Mouse (Mus musculus): Measurements from ENCODE around the gene Pex14. TPM values are rescaled to one million over a fixed set of nuclear protein-coding genes. Genes with fewer than 3 reads are reported as not detected.

The Pex14 gene
- polyA plus RNA-seq, 1 experiment: 44.5 TPM

- no peak for DNase-seq (ENCODE audit: low read depth)
These were observed 113.9 kb downstream of the Pex14 start for GRCm38 (mm10) chr4:148985541-148986476.

GRCm38 (mm10) chr4:148984701-148985540 lies 114.8 kb downstream of the Pex14 start:
- no peak for DNase-seq (ENCODE audit: low read depth)

GRCm38 (mm10) chr4:148982274-148982673 lies 117.4 kb downstream of the Pex14 start:
- no peak for DNase-seq (ENCODE audit: low read depth)

- no peak for DNase-seq (ENCODE audit: low read depth)
These were observed 119.8 kb downstream of the Pex14 start for GRCm38 (mm10) chr4:148979837-148980236.

- DNase-seq (ENCODE audit: low read depth): no peak
These were observed 120.8 kb downstream of the Pex14 start for GRCm38 (mm10) chr4:148978926-148979325.

- no peak for DNase-seq (ENCODE audit: low read depth)
These were observed 121.3 kb downstream of the Pex14 start for GRCm38 (mm10) chr4:148978221-148978855.

- no peak for DNase-seq (ENCODE audit: low read depth)
These were observed 124.8 kb downstream of the Pex14 start for GRCm38 (mm10) chr4:148974833-148975232.

GRCm38 (mm10) chr4:148973387-148973786 lies 126.3 kb downstream of the Pex14 start:
- no peak for DNase-seq (ENCODE audit: low read depth)

- no peak for DNase-seq (ENCODE audit: low read depth)
These were observed 127.0 kb downstream of the Pex14 start for GRCm38 (mm10) chr4:148972707-148973106.

GRCm38 (mm10) chr4:148971613-148972242 lies 127.9 kb downstream of the Pex14 start:
- no peak for DNase-seq (ENCODE audit: low read depth)

GRCm38 (mm10) chr4:148970742-148971141 lies 128.9 kb downstream of the Pex14 start:
- no peak for DNase-seq (ENCODE audit: low read depth)

GRCm38 (mm10) chr4:148969610-148970009 lies 130.1 kb downstream of the Pex14 start:
- DNase-seq (ENCODE audit: low read depth): no peak

- no peak for DNase-seq (ENCODE audit: low read depth)
These were observed 130.8 kb downstream of the Pex14 start for GRCm38 (mm10) chr4:148968859-148969258.

GRCm38 (mm10) chr4:148966132-148966531 lies 133.5 kb downstream of the Pex14 start:
- DNase-seq (ENCODE audit: low read depth): no peak

- DNase-seq (ENCODE audit: low read depth): no peak
These were observed 134.9 kb downstream of the Pex14 start for GRCm38 (mm10) chr4:148964541-148965310.

GRCm38 (mm10) chr4:148962096-148962495 lies 137.6 kb downstream of the Pex14 start:
- no peak for DNase-seq (ENCODE audit: low read depth)

GRCm38 (mm10) chr4:148961081-148961480 lies 138.6 kb downstream of the Pex14 start:
- DNase-seq (ENCODE audit: low read depth): no peak

- DNase-seq (ENCODE audit: low read depth): no peak
These were observed 139.7 kb downstream of the Pex14 start for GRCm38 (mm10) chr4:148960011-148960410.

- DNase-seq (ENCODE audit: low read depth): peak; percentile 80
These were observed 144.4 kb downstream of the Pex14 start for GRCm38 (mm10) chr4:148955131-148955813.

Data from gonadal fat pad, adult 2 months (tissue).